Mouse (Mus musculus): ENCODE measurements at regions not wholly inside any gene's neighbourhood (a gene's known extent, or its start where the extent isn't known, plus 50 kb on each side); places are given as distances from the start of the nearest gene placed in this dataset.

- DNase-seq = peak; percentile 23
Observed at GRCm38 (mm10) chr12:71577349-71577748, 253.5 kb upstream of the Daam1 start.

GRCm38 (mm10) chr12:71578006-71578405, 252.9 kb upstream of the Daam1 start:
- DNase-seq = no peak

- DNase-seq = no peak
Observed at GRCm38 (mm10) chr12:71578912-71579311, 252.0 kb upstream of the Daam1 start.

- DNase-seq = no peak
Observed at GRCm38 (mm10) chr12:71580532-71581290, 250.2 kb upstream of the Daam1 start.

GRCm38 (mm10) chr12:71584618-71585017, 246.3 kb upstream of the Daam1 start:
- DNase-seq = no peak

GRCm38 (mm10) chr12:71598641-71599040, 232.2 kb upstream of the Daam1 start:
- DNase-seq = no peak

GRCm38 (mm10) chr12:71601091-71601690, 229.7 kb upstream of the Daam1 start:
- DNase-seq = no peak

- DNase-seq = peak; percentile 33
Observed at GRCm38 (mm10) chr12:71603136-71603535, 227.7 kb upstream of the Daam1 start.

- no peak for DNase-seq
Observed at GRCm38 (mm10) chr12:71606366-71606765, 224.5 kb upstream of the Daam1 start.

GRCm38 (mm10) chr12:71607966-71608365, 222.9 kb upstream of the Daam1 start:
- DNase-seq = no peak

- no peak for DNase-seq
Observed at GRCm38 (mm10) chr12:71613326-71613725, 217.6 kb upstream of the Daam1 start.

GRCm38 (mm10) chr12:71614945-71615344, 215.9 kb upstream of the Daam1 start:
- no peak for DNase-seq

- no peak for DNase-seq
Observed at GRCm38 (mm10) chr12:71615383-71615782, 215.5 kb upstream of the Daam1 start.

GRCm38 (mm10) chr12:71616121-71616520, 214.8 kb upstream of the Daam1 start:
- DNase-seq = no peak

GRCm38 (mm10) chr12:71618466-71618865, 212.4 kb upstream of the Daam1 start:
- DNase-seq = no peak

- no peak for DNase-seq
Observed at GRCm38 (mm10) chr12:71618956-71619355, 211.9 kb upstream of the Daam1 start.

- no peak for DNase-seq
Observed at GRCm38 (mm10) chr12:71619561-71619960, 211.3 kb upstream of the Daam1 start.

GRCm38 (mm10) chr12:71621542-71621941, 209.3 kb upstream of the Daam1 start:
- DNase-seq = no peak

GRCm38 (mm10) chr12:71622761-71623160, 208.1 kb upstream of the Daam1 start:
- no peak for DNase-seq

- no peak for DNase-seq
Observed at GRCm38 (mm10) chr12:71623271-71623670, 207.6 kb upstream of the Daam1 start.

- peak; percentile 62 for DNase-seq
Observed at GRCm38 (mm10) chr12:71624076-71624475, 206.8 kb upstream of the Daam1 start.

- no peak for DNase-seq
Observed at GRCm38 (mm10) chr12:71624676-71625075, 206.2 kb upstream of the Daam1 start.

GRCm38 (mm10) chr12:71625115-71625514, 205.8 kb upstream of the Daam1 start:
- no peak for DNase-seq

GRCm38 (mm10) chr12:71626801-71627200, 204.1 kb upstream of the Daam1 start:
- DNase-seq = no peak
